ENCODE assay signal across 24 mouse cellular contexts in genomic region chr2:123323769-123324168, GRCm38 (mm10).
DNase-seq lines count a peak whose midpoint lies in the region; ATAC-seq lines count a peak whose summit lies in the region.
"Had no signal": no experiment of that assay in that cellular context is flagged by ENCODE, and none has a peak within 500 bp of the region (broad histone marks: within the 10 kb centered on the region; RNA-seq: fewer than 3 reads in every experiment).

No protein-coding gene starts in this region.

- no peak overlapping the region for H3K9ac ChIP-seq in forebrain, embryonic 15.5 days (replicated peaks)
- H3K9ac ChIP-seq in forebrain, embryonic 12.5 days: no peak overlapping the region
- no peak overlapping the region for H3K9ac ChIP-seq in heart, embryonic 15.5 days
- no peak overlapping the region for H3K9ac ChIP-seq in midbrain, embryonic 14.5 days (replicated peaks; ENCODE audit: low read length)
- no peak overlapping the region for H3K9ac ChIP-seq in midbrain, embryonic 11.5 days (ENCODE audit: low read length)
- H3K9ac ChIP-seq in midbrain, embryonic 16.5 days (ENCODE audit: low read depth, low read length): no peak overlapping the region
- H3K9ac ChIP-seq: embryonic facial prominence, embryonic 13.5 days; limb, embryonic 12.5 days; liver, embryonic 12.5 days; stomach, embryonic 15.5 days had no signal

- DNase-seq in heart, postnatal 36 days: no peak
- peak; percentile 51 for DNase-seq in midbrain, embryonic 14.5 days
- DNase-seq in midbrain, embryonic 11.5 days (ENCODE audit: low spot score, missing footprints): no peak
- DNase-seq: adrenal gland, adult 8-10 months; cerebellum, adult 11 months; cerebellum, postnatal 14 days; gastrocnemius, adult 2 months; kidney, adult 18-20 months; layer of hippocampus, postnatal 36 days; lung, adult 2 months; lung, postnatal 4 days had no signal

- no peaks in the 10 kb centered on the region for H3K27me3 ChIP-seq in forebrain, embryonic 15.5 days
- H3K27me3 ChIP-seq in forebrain, embryonic 12.5 days: no peaks in the 10 kb centered on the region
- no peaks in the 10 kb centered on the region for H3K27me3 ChIP-seq in heart, embryonic 15.5 days
- no peaks in the 10 kb centered on the region for H3K27me3 ChIP-seq in midbrain, embryonic 14.5 days (ENCODE audit: control insufficient read depth, insufficient read depth, low read length)
- H3K27me3 ChIP-seq in midbrain, embryonic 11.5 days (ENCODE audit: control insufficient read depth, insufficient read depth, low read length): no peaks in the 10 kb centered on the region
- no peaks in the 10 kb centered on the region for H3K27me3 ChIP-seq in midbrain, embryonic 16.5 days (ENCODE audit: control insufficient read depth, insufficient read depth, low read depth, low read length)
- H3K27me3 ChIP-seq: embryonic facial prominence, embryonic 13.5 days; limb, embryonic 12.5 days; liver, embryonic 12.5 days; stomach, embryonic 15.5 days had no signal

- intact Hi-C loops in heart, postnatal 36 days (cut with DNase I): no loop called here

- H3K36me3 ChIP-seq in forebrain, embryonic 15.5 days: no peaks in the 10 kb centered on the region
- H3K36me3 ChIP-seq in forebrain, embryonic 12.5 days (replicated peaks): no peaks in the 10 kb centered on the region
- no peaks in the 10 kb centered on the region for H3K36me3 ChIP-seq in heart, embryonic 15.5 days
- H3K36me3 ChIP-seq in midbrain, embryonic 14.5 days (ENCODE audit: control insufficient read depth, insufficient read depth, low read length): no peaks in the 10 kb centered on the region
- H3K36me3 ChIP-seq in midbrain, embryonic 11.5 days (ENCODE audit: control insufficient read depth, insufficient read depth, low read length): no peaks in the 10 kb centered on the region
- H3K36me3 ChIP-seq in midbrain, embryonic 16.5 days (ENCODE audit: control insufficient read depth, insufficient read depth, low read length): no peaks in the 10 kb centered on the region
- H3K36me3 ChIP-seq: embryonic facial prominence, embryonic 13.5 days; hindbrain, embryonic 10.5 days; limb, embryonic 12.5 days; liver, embryonic 12.5 days; stomach, embryonic 15.5 days had no signal

- 79% methylated on average over 3 of the region's 3 CpGs for WGBS in forebrain, embryonic 15.5 days
- 86% methylated on average over 3 of the region's 3 CpGs for WGBS in forebrain, embryonic 12.5 days
- 62% methylated on average over 3 of the region's 3 CpGs for WGBS in heart, embryonic 15.5 days
- WGBS in midbrain, embryonic 14.5 days: 75% methylated on average over 3 of the region's 3 CpGs
- WGBS in midbrain, embryonic 11.5 days: 79% methylated on average over 3 of the region's 3 CpGs
- 56% methylated on average over 3 of the region's 3 CpGs for WGBS in midbrain, embryonic 16.5 days

- no peak overlapping the region for H3K4me3 ChIP-seq in forebrain, embryonic 15.5 days
- H3K4me3 ChIP-seq in forebrain, embryonic 12.5 days (replicated peaks): no peak overlapping the region
- H3K4me3 ChIP-seq in heart, embryonic 15.5 days: no peak overlapping the region
- H3K4me3 ChIP-seq in midbrain, embryonic 14.5 days (replicated peaks; ENCODE audit: low read depth, low read length): no peak overlapping the region
- H3K4me3 ChIP-seq in midbrain, embryonic 11.5 days (ENCODE audit: low read depth, low read length): no peak overlapping the region
- H3K4me3 ChIP-seq in midbrain, embryonic 16.5 days (ENCODE audit: low read depth, low read length): no peak overlapping the region
- H3K4me3 ChIP-seq: embryonic facial prominence, embryonic 13.5 days; gastrocnemius, adult 2 months; hindbrain, embryonic 10.5 days; limb, embryonic 12.5 days; liver, embryonic 12.5 days; stomach, embryonic 15.5 days had no signal

- no peaks in the 10 kb centered on the region for H3K9me3 ChIP-seq in forebrain, embryonic 15.5 days
- H3K9me3 ChIP-seq in forebrain, embryonic 12.5 days: no peaks in the 10 kb centered on the region
- no peaks in the 10 kb centered on the region for H3K9me3 ChIP-seq in heart, embryonic 15.5 days (replicated peaks)
- no peaks in the 10 kb centered on the region for H3K9me3 ChIP-seq in midbrain, embryonic 14.5 days (ENCODE audit: control insufficient read depth, low read length)
- H3K9me3 ChIP-seq in midbrain, embryonic 11.5 days (ENCODE audit: control insufficient read depth, low read length): no peaks in the 10 kb centered on the region
- no peaks in the 10 kb centered on the region for H3K9me3 ChIP-seq in midbrain, embryonic 16.5 days (replicated peaks; ENCODE audit: control insufficient read depth, low read length, poor library complexity, severe bottlenecking)
- H3K9me3 ChIP-seq: embryonic facial prominence, embryonic 13.5 days; hindbrain, embryonic 10.5 days; limb, embryonic 12.5 days; liver, embryonic 12.5 days; stomach, embryonic 15.5 days had no signal

- H3K27ac ChIP-seq in forebrain, embryonic 15.5 days (replicated peaks): peak overlapping the region; percentile 1; the same call in 1 of the 2 replicates
- no peak overlapping the region for H3K27ac ChIP-seq in forebrain, embryonic 12.5 days
- 0 out of 2 replicates have a peak overlapping the region, but pooled peaks have one; percentile 40 for H3K27ac ChIP-seq in heart, embryonic 15.5 days
- 0 out of 2 replicates have a peak overlapping the region, but pooled peaks have one; percentile 37 for H3K27ac ChIP-seq in midbrain, embryonic 14.5 days (replicated peaks; ENCODE audit: low read depth, low read length)
- no peak overlapping the region for H3K27ac ChIP-seq in midbrain, embryonic 11.5 days (ENCODE audit: low read depth, low read length)
- peak overlapping the region; percentile 26; the same call in 1 of the 2 replicates for H3K27ac ChIP-seq in midbrain, embryonic 16.5 days (ENCODE audit: low read length)
- H3K27ac ChIP-seq: embryonic facial prominence, embryonic 13.5 days; gastrocnemius, adult 2 months; hindbrain, embryonic 10.5 days; kidney, postnatal 0 days; limb, embryonic 12.5 days; liver, embryonic 12.5 days; stomach, embryonic 15.5 days had no signal

- ATAC-seq in forebrain, embryonic 15.5 days (replicated peaks): 0 out of 2 replicates have a peak, but pooled peaks have one; percentile 38
- ATAC-seq in forebrain, embryonic 12.5 days (ENCODE audit: low FRiP score): no peak
- no peak for ATAC-seq in heart, embryonic 15.5 days (replicated peaks; ENCODE audit: insufficient number of reproducible peaks, insufficient read depth, low FRiP score, low read depth)
- ATAC-seq in midbrain, embryonic 14.5 days (ENCODE audit: low FRiP score, low TSS enrichment): no peak
- ATAC-seq in midbrain, embryonic 11.5 days (ENCODE audit: low FRiP score): no peak
- ATAC-seq in midbrain, embryonic 16.5 days: 0 out of 2 replicates have a peak, but pooled peaks have one; percentile 25
- ATAC-seq in granulocyte monocyte progenitor cell, adult 5-6 weeks (replicated peaks; ENCODE audit: poor library complexity, severe bottlenecking): no peak
- ATAC-seq: CD4-positive, CD25-positive, alpha-beta regulatory T cell, adult 4 months; liver, embryonic 12.5 days; Patski had no signal

- no peak overlapping the region for H3K4me2 ChIP-seq in forebrain, embryonic 15.5 days (replicated peaks)
- no peak overlapping the region for H3K4me2 ChIP-seq in forebrain, embryonic 12.5 days
- H3K4me2 ChIP-seq in heart, embryonic 15.5 days: no peak overlapping the region
- H3K4me2 ChIP-seq in midbrain, embryonic 14.5 days (ENCODE audit: low read length): no peak overlapping the region
- H3K4me2 ChIP-seq in midbrain, embryonic 11.5 days: no peak overlapping the region
- H3K4me2 ChIP-seq in midbrain, embryonic 16.5 days (ENCODE audit: low read length): no peak overlapping the region
- H3K4me2 ChIP-seq: embryonic facial prominence, embryonic 13.5 days; limb, embryonic 12.5 days; liver, embryonic 12.5 days; stomach, embryonic 15.5 days had no signal

- H3K4me1 ChIP-seq in forebrain, embryonic 15.5 days: peaks cover 5% of the 10 kb centered on the region; the same call in 1 of the 2 replicates
- H3K4me1 ChIP-seq in forebrain, embryonic 12.5 days: peaks cover 8% of the 10 kb centered on the region
- H3K4me1 ChIP-seq in heart, embryonic 15.5 days (replicated peaks): peaks cover 6% of the 10 kb centered on the region; the same call in 1 of the 2 replicates
- 0 out of 2 replicates have a peak, but pooled peaks cover 4% of the 10 kb centered on the region for H3K4me1 ChIP-seq in midbrain, embryonic 14.5 days (ENCODE audit: control insufficient read depth, insufficient read depth, low read length)
- H3K4me1 ChIP-seq in midbrain, embryonic 11.5 days (ENCODE audit: control insufficient read depth, insufficient read depth, low read length): no peaks in the 10 kb centered on the region
- H3K4me1 ChIP-seq in midbrain, embryonic 16.5 days (ENCODE audit: control insufficient read depth, insufficient read depth, low read length): peaks cover 7% of the 10 kb centered on the region
- H3K4me1 ChIP-seq: embryonic facial prominence, embryonic 13.5 days; hindbrain, embryonic 10.5 days; limb, embryonic 12.5 days; liver, embryonic 12.5 days; stomach, embryonic 15.5 days had no signal

Comparison
In these comparisons a context has a peak if more than half of its experiments do, and no peak if none do; other contexts are left out.
1. ATAC-seq: peak in forebrain, embryonic 15.5 days (single experiment) and midbrain, embryonic 16.5 days (single experiment); none in forebrain, embryonic 12.5 days (single experiment), heart, embryonic 15.5 days (single experiment), midbrain, embryonic 14.5 days (single experiment), midbrain, embryonic 11.5 days (single experiment) and granulocyte monocyte progenitor cell, adult 5-6 weeks (single experiment).
2. H3K27ac ChIP-seq: peak in forebrain, embryonic 15.5 days (single experiment), heart, embryonic 15.5 days (single experiment), midbrain, embryonic 14.5 days (single experiment) and midbrain, embryonic 16.5 days (single experiment); none in forebrain, embryonic 12.5 days (single experiment) and midbrain, embryonic 11.5 days (single experiment).